Mouse (Mus musculus) cortical plate, adult 2 months (tissue): Measurements from ENCODE around the gene Prelid3b.

Experiments used
- CTCF ChIP-seq: fragments of 200-500 bp; IDR thresholded peaks from 2 replicates; pipeline ENCODE4 v1.5.1; 2011; ENCODE audit warnings: mild to moderate bottlenecking, control low read depth, low read length; ENCODE audit not compliant: insufficient read depth; ENCODE audit errors: extremely low read depth
- POLR2A ChIP-seq: fragments of 200-500 bp; IDR thresholded peaks from 2 replicates; pipeline ENCODE4 v1.6.1; 2011; ENCODE audit warnings: mild to moderate bottlenecking, low read length, control low read depth; ENCODE audit not compliant: insufficient read depth; ENCODE audit errors: extremely low read depth

DNA sequence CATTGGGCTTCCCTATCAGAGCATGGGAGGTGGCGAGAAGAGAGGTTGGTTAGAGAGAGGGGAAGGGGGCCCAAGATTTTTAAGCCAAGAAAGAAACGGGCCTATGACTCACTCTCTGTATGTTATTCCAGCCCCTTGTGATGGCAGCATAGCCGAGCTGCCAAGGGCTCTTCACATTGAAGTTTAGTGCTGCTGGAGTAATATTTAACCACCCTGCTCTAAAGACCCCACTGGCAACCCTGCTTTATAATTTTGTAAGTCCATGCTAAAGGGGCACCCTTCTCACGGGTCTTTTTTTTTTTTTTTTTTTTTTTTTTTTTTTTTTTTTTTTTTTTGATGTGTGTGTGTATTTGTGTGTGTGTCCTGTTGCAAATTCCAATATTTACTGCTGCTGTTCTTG lies 31.0 kb downstream of the Prelid3b start:
- no peak for TF ChIP-seq CTCF
- no peak for TF ChIP-seq POLR2A
